Mouse (Mus musculus) ES-Bruce4 (cell line): ENCODE results near the gene Cyp2t4.

ENCODE experiments used
- CTCF ChIP-seq: IDR thresholded peaks from one replicate; pipeline ENCODE4 v1.8.1; 2011; ENCODE audit warnings: low read depth, low read length
- EP300 ChIP-seq: IDR thresholded peaks from 2 replicates; pipeline ENCODE4 v1.6.1; 2011; ENCODE audit warnings: low read depth, low read length; ENCODE audit not compliant: insufficient read depth
- POLR2A ChIP-seq: IDR thresholded peaks from one replicate; pipeline ENCODE4 v1.8.1; 2011; ENCODE audit warnings: low read length; ENCODE audit not compliant: insufficient read depth

- no peak for TF ChIP-seq CTCF
- TF ChIP-seq EP300: no peak
- no peak for TF ChIP-seq POLR2A
Measured at GRCm38 (mm10) chr7:27111038-27111437, 42.5 kb upstream of the Cyp2t4 start.
